Mouse (Mus musculus) stomach, postnatal 0 days (tissue): ENCODE measurements around the gene Togaram2. TPM values are rescaled to one million over a fixed set of nuclear protein-coding genes. Genes with fewer than 3 reads are reported as not detected.

Source experiments
- ATAC-seq: fragments of 200-750 bp; cut with Nextera tagmentation; 2 replicates; pipeline ENCODE4 v1.8.0; 2017; ENCODE audit not compliant: low FRiP score, low TSS enrichment
- DNase-seq: peaks from one replicate; pipeline ENCODE4 v3.0.0-alpha.2; 2016; ENCODE audit warnings: low spot score
- H3K27ac ChIP-seq: fragments of 300-500 bp; sonication (generic); replicated peaks from 2 replicates; pipeline ENCODE4 v1.5.1; 2014; ENCODE audit warnings: mild to moderate bottlenecking, control low read depth
- H3K27me3 ChIP-seq: fragments of 300-500 bp; sonication (generic); 2 replicates; pipeline ENCODE4 v1.6.1; 2014; ENCODE audit warnings: low read length; ENCODE audit not compliant: control insufficient read depth, insufficient read depth
- H3K36me3 ChIP-seq: fragments of 300-500 bp; sonication (generic); 2 replicates; pipeline ENCODE4 v1.6.1; 2014; ENCODE audit warnings: low read length, mixed read lengths; ENCODE audit not compliant: control insufficient read depth, insufficient read depth
- H3K4me1 ChIP-seq: fragments of 300-500 bp; sonication (generic); replicated peaks from 2 replicates; pipeline ENCODE4 v1.6.1; 2014; ENCODE audit warnings: antibody characterized with exemption; ENCODE audit not compliant: control insufficient read depth, insufficient read depth
- H3K4me2 ChIP-seq: fragments of 300-500 bp; sonication (generic); replicated peaks from 2 replicates; pipeline ENCODE4 v1.6.1; 2014; ENCODE audit warnings: low read depth, mild to moderate bottlenecking, control low read depth, moderate library complexity
- H3K4me3 ChIP-seq: fragments of 300-500 bp; sonication (generic); 2 replicates; pipeline ENCODE4 v1.5.1; 2014; ENCODE audit warnings: low read depth, low read length, control low read depth
- H3K9ac ChIP-seq: fragments of 300-500 bp; sonication (generic); 2 replicates; pipeline ENCODE4 v1.6.1; 2014; ENCODE audit warnings: mild to moderate bottlenecking, low read length, control low read depth, mixed read lengths
- H3K9me3 ChIP-seq: fragments of 300-500 bp; sonication (generic); 2 replicates; pipeline ENCODE4 v1.6.1; 2016; ENCODE audit warnings: low read length; ENCODE audit not compliant: control insufficient read depth
- CTCF ChIP-seq: IDR thresholded peaks from 2 replicates; pipeline ENCODE4 v1.5.1; 2016; ENCODE audit warnings: antibody characterized with exemption, low read depth, mild to moderate bottlenecking, moderate library complexity
- EP300 ChIP-seq: optimal IDR thresholded peaks from 2 replicates; pipeline ENCODE3; 2016; ENCODE audit warnings: antibody characterized with exemption
- WGBS: fragments of 180-500 bp; shearing (Covaris S2); extraction: QIAGEN DNeasy Blood & Tissue Kit; methylation state at CpG from one replicate; pipeline ENCODE4 v1.1.7; 2014; 5-methylcytosine and 5-hydroxymethylcytosine counted together
- polyA plus RNA-seq: library from polyadenylated mRNA; unstranded; fragments of >200 nt; fragmentation: Nextera tagmentation; extraction: Ambion mirVana; gene quantifications from 2 replicates; pipeline ENCODE4 v1.2.1, GENCODE M21; 2015

Togaram2 gene
- polyA plus RNA-seq, 1 experiment from 2014 or later = 0.55 TPM

DNA sequence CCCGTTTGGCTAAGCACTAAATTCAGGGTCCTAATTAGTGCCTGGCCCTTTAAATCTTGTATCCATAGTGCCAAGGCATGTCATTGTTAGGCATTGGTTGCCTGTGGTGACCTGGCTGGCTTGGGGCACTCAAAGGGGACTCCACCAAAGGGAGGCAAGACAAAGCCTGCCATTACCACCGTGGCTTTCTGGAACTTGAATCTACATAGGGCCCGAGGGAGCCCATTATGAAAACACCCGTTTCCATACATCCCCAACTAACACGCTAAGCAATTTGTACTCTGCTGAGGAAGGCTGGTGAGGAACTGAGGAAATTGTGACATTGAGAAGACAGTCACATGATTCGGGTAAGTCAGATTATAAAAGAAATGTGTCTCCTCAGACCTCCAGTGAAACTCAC is 96.5 kb downstream of the Togaram2 start:
- Histone ChIP-seq H3K4me2 (no peak overlapping the region), H3K36me3 (no peaks in the 10 kb centered on the region), H3K9ac (no peak overlapping the region), H3K4me3 (no peak overlapping the region), H3K27ac (no peak overlapping the region), H3K27me3 (no peaks in the 10 kb centered on the region), H3K4me1 (no peaks in the 10 kb centered on the region), H3K9me3 (no peaks in the 10 kb centered on the region)
- ATAC-seq = no peak
- 48% methylated on average over 6 of the region's 6 CpGs for WGBS
- DNase-seq = no peak
- TF ChIP-seq EP300 (no peak), CTCF (no peak)

DNA sequence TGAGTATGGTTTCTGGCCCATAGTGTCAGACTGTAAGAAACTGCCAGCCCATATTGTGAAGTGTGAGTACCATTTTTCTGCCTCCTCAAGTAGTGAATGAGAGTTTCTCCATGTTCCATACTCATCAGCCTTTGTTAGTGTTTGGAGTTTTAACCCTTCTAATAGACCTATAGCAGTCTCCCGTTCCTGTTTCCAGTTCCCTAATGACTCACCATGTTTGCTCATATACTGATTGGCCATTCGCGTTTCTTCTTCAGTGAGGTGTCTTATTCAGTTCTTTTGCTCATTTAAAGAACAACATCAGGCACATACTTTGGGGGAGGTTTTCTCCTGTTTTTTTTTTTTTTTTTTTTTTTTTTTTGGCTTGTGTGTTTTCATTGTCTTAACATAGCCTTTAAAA is 97.6 kb downstream of the Togaram2 start:
- Histone ChIP-seq H3K4me3 (no peak overlapping the region), H3K9ac (no peak overlapping the region), H3K9me3 (no peaks in the 10 kb centered on the region), H3K27me3 (no peaks in the 10 kb centered on the region), H3K36me3 (no peaks in the 10 kb centered on the region), H3K27ac (no peak overlapping the region), H3K4me2 (no peak overlapping the region), H3K4me1 (no peaks in the 10 kb centered on the region)
- DNase-seq (no peak), ATAC-seq (no peak)
- TF ChIP-seq EP300 (no peak), CTCF (no peak)
- 64% methylated on average over 3 of the region's 3 CpGs for WGBS

DNA sequence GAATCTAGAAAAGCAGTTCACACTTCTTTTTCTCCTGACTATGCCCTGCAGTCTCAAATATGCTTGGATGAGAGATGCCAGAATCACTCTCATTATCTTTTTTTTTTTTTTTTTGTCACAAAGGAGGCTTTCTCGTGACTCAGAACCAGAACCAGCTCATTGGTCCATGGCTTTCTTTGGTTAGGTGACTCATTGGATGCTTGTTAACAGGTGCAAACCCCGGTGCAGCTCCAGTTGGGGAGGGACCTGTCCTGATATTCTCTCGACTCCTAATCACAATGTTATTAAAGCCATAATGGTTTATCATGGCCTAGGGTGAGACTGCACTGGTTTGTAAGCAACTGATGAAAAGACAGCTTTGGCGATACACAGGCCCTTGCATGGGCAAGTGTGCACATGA is 101.1 kb downstream of the Togaram2 start:
- Histone ChIP-seq H3K27ac (no peak overlapping the region), H3K4me3 (no peak overlapping the region), H3K9me3 (no peaks in the 10 kb centered on the region), H3K9ac (no peak overlapping the region), H3K36me3 (no peaks in the 10 kb centered on the region), H3K27me3 (no peaks in the 10 kb centered on the region), H3K4me1 (no peaks in the 10 kb centered on the region), H3K4me2 (no peak overlapping the region)
- WGBS = 48% methylated on average over 4 of the region's 4 CpGs
- DNase-seq (no peak), ATAC-seq (no peak)
- TF ChIP-seq CTCF (no peak), EP300 (no peak)

DNA sequence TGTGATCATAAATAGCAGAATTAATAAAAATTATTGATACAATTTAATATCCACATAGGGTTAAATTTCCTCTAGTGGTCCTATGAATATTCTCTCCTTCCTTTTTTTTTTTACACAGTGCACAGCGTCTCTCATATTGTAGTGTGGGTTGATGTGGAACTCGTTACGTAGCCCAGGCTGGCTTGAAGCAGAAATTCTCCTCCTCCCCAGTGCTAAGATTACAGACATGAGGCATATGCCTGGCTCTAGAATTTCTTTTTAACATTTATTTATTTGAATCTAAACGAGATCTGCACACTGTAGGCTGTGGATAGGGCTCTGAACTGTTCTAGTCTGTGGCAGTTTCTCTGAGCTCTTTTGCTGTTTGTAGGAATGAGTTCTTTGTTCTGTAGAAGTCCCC is 102.2 kb downstream of the Togaram2 start:
- H3K9ac ChIP-seq = no peak overlapping the region
- no peaks in the 10 kb centered on the region for H3K4me1 ChIP-seq
- H3K9me3 ChIP-seq = no peaks in the 10 kb centered on the region
- no peak overlapping the region for H3K27ac ChIP-seq
- no peak for DNase-seq
- no peak overlapping the region for H3K4me3 ChIP-seq
- H3K36me3 ChIP-seq = no peaks in the 10 kb centered on the region
- no peak for ATAC-seq
- no peak for TF ChIP-seq CTCF
- no peak for TF ChIP-seq EP300
- H3K27me3 ChIP-seq = no peaks in the 10 kb centered on the region
- 66% methylated on average over 4 of the region's 4 CpGs for WGBS
- H3K4me2 ChIP-seq = no peak overlapping the region

DNA sequence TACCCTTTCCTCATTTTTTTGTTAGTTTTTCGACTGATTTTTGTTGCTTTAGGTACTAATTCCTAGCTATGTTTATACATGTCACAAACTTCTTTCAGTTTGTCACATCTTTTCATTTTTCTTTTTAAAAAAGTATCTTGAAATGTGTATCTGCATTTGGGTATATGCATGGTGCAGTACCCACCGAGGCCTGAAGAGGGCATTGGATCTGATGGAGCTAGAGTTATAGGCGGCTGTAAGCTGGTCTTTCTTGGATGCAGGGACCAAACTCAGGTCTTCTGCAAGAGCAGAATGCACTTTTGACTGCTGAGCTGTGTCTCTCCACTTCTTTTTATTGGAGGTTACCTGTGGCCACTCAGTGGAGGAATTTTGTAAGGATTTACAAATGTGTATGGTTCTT is 105.6 kb downstream of the Togaram2 start:
- DNase-seq = no peak

More for the DNA sequence above, 105.6 kb downstream of the Togaram2 start:
- Histone ChIP-seq H3K4me1 (no peaks in the 10 kb centered on the region; the same call in 1 of the 2 replicates), H3K9me3 (no peaks in the 10 kb centered on the region), H3K4me2 (no peak overlapping the region), H3K27ac (no peak overlapping the region), H3K36me3 (no peaks in the 10 kb centered on the region), H3K9ac (no peak overlapping the region), H3K27me3 (no peaks in the 10 kb centered on the region), H3K4me3 (no peak overlapping the region)
- TF ChIP-seq CTCF = peak; percentile 42
- no peak for TF ChIP-seq EP300
- WGBS = 73% methylated on average over 3 of the region's 3 CpGs
- ATAC-seq = no peak

Other genes starting within 250 kb of the Togaram2 start
- gene Gm4707, start 213.3 kb upstream of the Togaram2 start, polyA plus RNA-seq = 0.46 and 0.98 TPM in 2 replicates
- gene Smchd1, start 197.9 kb upstream of the Togaram2 start, polyA plus RNA-seq = 21.5 and 22.6 TPM in 2 replicates
- 9.6 and 11.3 TPM in 2 replicates for gene Ndc80, start 146.4 kb upstream of the Togaram2 start, polyA plus RNA-seq
- gene Spdya, start 121.2 kb upstream of the Togaram2 start, polyA plus RNA-seq = 0.62 and 1.0 TPM in 2 replicates
- 28.0 and 30.6 TPM in 2 replicates for gene Wdr43, start 57.4 kb upstream of the Togaram2 start, polyA plus RNA-seq
- gene Pcare, start 79.6 kb downstream of the Togaram2 start, polyA plus RNA-seq = 0.04 TPM in 1 of 2 replicates, not detected in the other
- gene Clip4, start 95.2 kb downstream of the Togaram2 start, polyA plus RNA-seq = 12.5 and 14.2 TPM in 2 replicates